Mouse (Mus musculus) megakaryocyte progenitor cell, adult 5-6 weeks (primary cell): Measurements from ENCODE around the gene Cbx4. TPM values are rescaled to one million over a fixed set of nuclear protein-coding genes. Genes with fewer than 3 reads are reported as not detected.

Experiments
- ATAC-seq: replicated peaks from 2 replicates; pipeline ENCODE4 v1.8.0; 2016; ENCODE audit warnings: mild to moderate bottlenecking, moderate TSS enrichment, inconsistent platforms; ENCODE audit not compliant: poor library complexity
- total RNA-seq, 2 experiments: library from RNA; stranded (forward) in 1 of 2; stranded (reverse) in 1 of 2; fragments of 157-497, 149-512 nt in 1 of 2; fragments of 200-1000 nt in 1 of 2; gene quantifications; 2 replicates each; pipeline versions ENCODE4 v1.2.3 to v1.2.4; 2015 to 2017

The Cbx4 gene
- total RNA-seq, 2 experiments from 2014 or later, result 19.9 to 24.8 TPM

DNA sequence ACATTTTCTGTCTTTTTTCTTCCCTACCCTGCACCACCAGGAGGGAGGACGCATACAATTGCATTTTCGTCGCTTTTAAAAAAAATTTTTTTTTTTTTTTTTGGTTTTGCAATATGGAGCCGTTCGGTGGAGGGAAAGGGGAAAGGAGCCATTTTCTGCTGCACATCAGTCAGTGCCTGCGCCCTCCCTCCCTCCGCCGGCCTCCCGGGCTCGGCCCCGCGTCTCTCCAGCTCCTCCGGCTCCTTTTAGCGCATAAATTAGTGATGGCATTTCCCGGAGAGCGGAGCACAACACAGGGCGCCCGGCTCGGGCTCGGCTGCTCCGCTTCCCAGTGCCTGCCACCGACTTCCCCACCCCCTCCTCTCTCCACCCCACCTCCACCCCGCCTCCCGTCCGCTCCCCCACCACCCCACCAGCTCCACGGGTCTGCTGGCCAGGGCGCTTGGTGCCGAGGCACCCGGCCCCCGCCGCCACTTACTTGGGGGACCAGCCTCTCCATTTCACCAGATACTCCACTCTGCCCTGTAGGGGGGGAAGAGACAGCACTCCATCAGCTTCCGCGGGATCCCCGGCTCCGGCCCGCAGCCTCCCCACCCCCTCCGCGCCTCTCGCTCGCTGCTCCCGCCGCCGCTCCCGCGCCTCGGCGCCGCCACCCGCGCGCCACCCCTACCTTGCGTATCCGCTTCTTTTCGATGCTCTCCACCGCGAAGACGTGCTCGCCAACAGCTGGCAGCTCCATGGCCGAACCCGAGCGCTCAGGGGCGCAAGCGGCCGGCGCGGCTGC is 550 bp downstream of the Cbx4 start:
- ATAC-seq, result peak; percentile 2; the same call in 1 of the 2 replicates

DNA sequence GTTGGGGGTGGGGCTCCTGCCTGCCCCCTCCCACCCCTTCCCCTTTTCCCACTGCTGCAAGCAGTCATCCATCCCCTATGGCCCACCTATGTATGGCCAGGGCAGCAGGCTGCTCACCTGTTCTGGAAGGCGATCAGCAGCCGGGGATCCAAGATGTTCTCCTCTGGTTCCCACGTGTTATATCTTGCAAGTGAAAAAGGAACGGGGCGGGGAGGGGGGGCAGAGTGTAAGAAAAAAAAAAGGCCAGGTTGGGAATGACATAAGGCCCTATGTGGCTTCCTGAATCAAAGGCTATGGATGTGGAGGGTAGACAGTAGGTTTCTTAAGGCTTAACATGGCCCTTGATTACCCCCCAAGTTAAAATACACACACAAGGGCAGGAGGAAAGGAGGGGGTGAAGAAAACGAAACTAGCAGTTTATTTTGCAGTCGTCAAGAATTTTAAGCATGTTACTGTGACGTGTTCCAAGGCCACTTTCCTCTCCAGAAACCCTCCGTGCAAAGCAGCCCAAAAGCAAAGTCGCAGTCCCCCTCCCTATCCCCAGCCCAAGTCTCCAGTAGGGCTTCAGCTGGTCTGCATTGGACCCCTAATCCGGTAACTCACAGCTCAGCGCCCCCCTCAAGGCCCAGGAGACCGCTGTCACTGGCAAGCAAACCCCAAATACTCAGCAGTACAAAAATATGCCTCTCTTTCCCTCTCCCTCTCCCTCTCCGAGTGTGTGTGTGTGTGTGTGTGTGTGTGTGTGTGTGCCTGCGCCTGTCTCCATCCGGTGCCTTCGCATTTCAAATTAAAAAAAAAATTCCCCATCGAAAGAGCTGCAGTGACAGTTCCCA is 1.4 kb downstream of the Cbx4 start:
- no peak for ATAC-seq

DNA sequence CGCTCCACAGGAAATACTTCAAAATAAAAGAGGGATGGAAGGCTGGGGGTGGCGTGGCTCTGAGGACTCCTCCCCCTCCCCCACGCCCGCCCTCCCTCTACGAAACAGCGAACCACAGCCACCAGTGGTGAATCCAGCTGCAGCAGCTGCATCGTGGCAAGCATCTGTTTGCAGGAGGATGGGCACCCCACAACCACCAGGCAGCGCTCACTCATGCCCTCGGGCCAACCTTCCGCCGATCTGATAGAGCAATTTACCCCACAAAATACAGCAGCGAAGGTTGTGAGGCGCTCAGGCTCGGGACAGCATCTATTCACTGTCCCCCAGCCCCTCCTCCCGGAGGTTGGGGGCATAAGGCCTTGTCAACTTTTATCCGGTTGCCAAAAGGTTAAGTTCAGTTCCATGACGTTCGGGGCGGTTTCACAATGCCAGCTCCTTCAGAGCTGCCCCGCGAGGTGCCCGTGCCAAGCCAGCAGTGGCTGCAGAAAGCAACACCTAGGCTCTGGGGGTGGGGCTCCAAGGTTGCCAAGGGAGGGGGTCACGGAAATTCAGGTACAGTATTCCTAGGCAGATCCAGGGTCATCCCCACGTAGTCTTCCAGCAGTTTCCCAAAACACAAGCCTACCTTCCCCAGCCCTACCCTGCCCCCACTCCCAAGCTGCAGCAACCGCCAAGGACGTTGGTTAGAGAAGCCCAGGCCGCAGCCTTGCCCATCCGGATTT is 2.1 kb downstream of the Cbx4 start:
- peak; percentile 26 for ATAC-seq

DNA sequence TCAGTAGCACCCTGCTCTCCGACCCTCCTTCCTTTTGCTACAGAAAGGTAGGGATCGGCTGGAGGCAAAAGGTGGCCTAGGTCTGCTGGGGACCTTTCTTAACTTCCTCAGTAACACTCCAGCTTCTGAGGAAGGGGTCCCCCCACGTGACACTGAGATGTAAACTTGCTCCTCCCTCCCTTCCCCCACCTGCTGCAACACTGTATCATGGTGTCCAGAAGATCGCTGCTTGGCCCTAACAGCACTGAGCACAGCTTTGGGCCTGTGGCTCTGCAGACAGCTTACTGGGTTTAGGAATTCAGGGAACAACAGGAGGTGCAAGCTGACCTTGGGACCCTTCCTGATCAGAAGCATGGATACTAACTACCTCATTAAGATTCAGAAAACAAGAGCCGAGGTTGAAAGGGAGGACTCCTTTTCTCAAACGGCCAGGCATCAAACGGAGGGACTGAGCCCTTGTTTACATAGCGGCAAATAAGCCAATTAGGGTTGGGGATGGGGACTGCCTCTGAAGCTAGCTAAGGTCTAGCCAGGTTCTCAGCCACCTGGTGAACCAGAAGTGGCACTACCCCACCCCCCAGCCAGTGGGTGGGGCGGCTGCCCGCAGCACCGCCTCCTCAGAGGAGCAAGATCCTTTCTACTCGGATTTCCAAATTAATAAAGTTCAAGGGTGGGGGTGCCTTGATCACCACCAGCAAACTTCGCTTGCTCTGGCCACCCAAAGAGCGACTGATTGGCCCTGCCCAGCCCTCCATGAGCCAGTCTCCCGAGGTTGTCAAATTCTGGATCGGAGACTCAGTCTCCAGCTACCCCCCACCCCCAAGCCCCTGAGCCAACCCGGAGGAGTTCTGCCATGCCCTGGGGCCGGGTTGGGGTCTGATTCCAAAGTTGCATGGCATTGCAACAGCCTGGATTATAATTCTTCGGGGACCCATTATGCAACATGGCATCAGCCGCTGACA is 3.1 kb downstream of the Cbx4 start:
- ATAC-seq, result no peak

DNA sequence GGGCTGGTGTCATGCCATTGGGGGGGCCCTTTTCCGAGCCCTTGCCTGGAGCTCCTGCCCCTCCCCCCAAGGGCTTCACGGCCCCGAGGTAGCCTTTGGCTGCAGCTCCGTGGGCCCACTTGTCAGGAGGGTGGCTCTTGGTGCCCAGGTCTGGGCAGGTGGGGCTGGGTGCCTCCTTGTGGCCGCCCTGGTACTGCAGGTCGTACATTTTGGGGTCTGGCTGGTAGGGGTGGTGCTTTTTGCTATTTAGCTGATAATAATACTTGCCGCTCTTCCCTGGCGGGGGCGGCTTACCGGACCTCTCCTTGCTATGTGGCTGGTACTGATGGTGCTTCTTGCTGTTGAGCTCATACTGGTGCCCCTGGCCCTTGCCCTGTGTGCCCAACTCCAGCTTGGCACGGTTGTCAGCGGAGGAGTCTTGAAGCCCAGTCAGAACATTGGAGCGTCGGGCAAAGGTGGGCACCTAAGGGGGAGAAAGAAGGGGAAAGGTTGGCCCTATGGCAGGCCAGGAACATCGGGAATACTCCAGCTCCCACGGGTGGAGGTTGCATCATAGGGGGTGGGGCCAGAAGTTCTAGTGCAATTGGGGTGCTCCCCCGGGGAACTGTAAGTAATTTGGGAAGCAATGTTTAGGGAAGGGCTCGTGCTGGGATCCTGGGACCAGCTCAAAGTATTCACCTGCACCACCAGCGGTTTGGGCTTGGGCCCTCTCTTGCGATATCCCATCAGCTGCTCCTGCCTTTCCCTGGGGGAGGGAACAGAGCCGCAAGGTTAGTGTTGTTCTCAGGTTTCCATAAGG is 4.0 kb downstream of the Cbx4 start:
- ATAC-seq, result 0 out of 2 replicates have a peak, but pooled peaks have one; percentile 17

DNA sequence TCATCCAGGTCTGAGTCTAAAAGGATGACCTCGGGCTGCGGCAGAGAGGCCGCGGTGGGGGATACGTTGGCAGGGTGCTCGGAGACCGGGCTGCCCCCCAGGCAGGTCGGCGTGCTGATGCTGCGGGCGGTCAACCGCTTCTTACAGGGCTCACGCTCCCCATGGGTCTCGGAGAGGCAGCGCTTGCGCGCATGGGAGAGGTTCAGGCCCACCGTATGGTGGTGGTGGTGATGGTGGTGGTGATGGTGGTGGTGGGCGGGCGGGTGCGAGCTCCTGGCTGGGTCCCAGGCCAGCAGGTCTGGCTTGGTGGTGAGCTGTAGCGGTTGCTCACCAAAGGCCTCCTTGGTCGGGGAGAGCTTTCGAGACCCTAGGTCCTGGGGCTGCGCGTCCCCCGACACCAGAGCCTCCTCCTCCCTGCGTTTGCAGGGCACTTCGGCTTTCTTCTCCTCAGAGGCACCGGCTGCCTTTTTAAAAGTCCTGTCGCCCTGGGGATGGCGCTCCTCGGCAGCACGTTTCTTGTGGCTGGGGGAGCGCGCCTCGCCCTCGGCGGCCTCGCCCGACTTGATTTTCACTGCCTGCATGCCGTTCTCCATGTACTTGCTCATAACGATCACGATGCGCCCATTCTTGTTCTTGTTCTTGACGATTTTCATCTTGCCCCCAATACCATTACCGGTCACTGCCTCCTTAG is 4.7 kb downstream of the Cbx4 start:
- ATAC-seq, result no peak

DNA sequence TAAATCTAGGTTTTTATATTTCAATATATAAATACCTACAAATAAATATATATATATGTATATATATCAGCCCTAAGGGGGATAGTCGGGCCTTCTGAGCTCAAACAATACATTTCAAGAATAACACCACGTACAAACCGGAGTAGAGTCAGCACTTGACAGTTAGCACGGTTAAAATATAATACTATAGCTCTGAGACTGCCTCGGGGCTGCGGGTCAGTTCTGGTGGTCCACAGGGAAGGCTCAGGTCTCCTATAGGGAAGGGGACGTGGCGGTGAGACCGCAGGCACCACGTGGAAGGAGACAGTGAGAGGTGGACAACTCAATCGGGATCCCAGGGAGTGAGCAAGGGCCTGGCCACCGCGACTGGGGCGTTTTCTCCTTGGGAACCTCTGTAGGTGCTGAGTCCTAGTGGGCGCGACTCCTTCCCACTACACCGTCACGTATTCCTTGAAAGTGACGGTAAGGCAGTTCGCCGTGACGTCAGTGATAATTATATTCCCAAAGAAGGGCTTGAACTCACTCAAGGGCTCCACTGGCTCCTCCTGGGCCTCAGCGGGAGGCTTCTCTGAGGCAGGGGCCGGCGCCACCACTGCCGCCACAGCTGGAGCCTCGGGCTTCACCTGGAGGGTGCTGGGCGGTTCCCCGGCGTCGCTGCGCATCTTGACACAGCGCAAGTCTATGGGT is 5.4 kb downstream of the Cbx4 start:
- ATAC-seq, result no peak

DNA sequence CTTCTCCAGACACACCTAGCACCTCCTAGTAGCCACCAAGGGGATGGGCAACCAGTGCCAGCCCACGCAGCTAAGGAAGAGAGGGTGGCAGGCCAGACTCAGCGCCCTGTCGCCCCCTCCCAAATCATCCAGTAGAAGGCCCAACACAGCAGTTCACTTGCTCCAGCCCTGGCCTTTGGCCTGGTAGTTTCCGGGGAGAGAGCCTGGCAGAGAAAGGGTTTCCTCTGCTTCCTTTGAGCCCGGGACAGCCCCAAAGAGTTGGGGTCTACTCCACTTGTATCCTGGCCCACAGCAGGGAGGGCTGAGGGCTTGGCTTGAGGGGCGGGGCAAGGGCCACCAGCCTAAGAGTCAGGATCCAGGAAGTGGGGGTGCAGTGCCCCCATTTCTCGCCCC is 6.6 kb downstream of the Cbx4 start:
- no peak for ATAC-seq

DNA sequence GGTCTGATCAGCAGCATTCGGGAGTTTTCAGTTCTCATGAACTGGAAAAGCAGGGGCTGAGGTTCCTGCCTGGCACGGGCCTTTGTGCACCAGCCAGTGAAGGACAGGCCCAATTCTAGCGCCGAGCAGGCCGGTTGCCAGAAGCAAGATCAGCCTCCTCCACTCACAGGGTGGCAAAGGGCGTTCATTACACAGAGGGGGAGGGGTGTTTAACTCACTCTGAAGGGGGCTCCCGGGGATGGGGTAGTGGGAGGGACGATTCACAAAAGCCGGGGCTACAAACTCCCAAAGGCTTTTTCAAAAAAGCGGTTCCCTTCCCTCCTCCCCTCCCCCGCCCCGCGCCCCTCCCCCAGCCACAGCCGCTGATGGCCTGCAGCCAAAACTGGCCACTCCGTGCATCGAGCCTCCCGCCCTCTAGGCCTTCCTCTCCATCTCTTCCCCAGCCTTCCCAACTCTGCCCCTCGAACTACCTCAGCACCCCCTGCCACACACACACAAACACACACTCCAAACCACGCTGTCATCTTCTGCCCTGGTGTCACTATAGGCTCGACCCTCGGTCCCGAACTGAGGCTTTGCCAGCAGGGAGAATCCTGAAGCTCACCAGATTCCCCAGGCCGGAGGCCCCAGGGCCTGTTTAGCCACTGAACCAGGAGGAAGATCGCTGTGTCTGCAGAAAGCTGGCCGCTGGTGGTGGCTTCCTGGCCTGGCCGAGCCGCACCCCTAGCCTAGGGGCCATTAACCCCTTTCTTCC is 7.2 kb downstream of the Cbx4 start:
- no peak for ATAC-seq

DNA sequence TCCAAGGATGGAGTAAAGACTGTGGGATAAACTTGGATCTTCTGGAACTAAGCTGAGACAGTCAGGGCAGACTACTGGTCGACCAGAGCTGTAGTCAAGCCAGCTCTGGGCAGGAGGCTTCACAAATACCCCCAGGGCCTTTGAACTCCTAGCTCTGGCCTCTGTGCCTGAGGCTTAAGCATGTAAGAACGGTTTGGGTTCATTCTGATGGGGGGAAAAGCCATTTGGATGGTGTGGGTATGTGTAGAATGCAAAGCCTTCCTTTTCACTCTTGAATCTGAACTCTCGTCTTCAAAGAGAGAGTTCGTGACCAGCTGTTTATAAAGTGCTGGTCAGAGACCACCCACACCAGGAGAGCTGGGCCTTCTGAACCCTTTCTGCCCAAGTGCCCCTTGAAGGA is 8.3 kb downstream of the Cbx4 start:
- ATAC-seq, result no peak

DNA sequence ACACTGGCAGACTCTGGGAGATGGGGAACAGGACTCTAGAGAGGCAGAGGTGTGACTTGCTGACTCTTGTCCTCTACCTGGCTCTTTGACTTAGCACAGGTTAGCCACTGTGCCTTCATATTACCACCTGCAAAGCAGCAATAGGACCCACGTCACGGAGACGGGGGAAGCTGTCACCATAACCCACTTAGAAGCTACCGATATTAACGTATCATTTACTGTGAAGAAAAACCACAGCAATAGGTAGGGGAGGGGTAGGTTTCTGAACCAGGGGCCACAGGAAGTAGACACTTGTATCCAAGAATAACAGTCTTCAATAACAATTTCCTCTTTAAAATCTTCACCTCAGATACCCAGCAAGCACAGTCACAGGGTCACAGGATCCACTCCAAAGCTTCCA is 10.2 kb downstream of the Cbx4 start:
- peak; percentile 26; the same call in 1 of the 2 replicates for ATAC-seq

DNA sequence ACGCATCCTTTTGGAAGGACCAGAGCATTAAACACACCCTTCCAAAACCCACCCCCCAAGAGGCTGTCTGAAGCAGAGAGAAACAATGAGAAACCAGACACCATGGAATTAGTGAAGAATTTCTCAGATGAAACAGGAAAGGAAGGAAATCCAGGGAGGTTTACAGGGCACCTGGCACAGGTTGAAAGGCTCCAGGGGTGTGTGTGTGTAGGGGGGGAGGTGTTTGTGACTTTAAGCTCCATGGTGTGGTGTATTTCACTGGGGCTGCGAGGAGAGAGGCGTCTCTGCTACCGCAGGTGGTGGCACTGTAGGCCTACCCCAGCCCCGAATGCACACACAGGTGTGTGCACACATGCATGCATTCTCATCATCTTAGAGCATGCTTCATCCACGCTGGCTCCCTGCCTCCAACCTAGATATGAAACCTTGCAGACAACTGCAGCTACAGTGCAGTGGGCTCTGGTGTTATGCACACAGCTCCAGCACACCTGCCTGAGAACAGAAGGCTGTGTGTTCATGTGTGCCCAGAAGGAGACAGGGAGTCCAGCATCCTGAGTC is 12.1 kb downstream of the Cbx4 start:
- no peak for ATAC-seq

DNA sequence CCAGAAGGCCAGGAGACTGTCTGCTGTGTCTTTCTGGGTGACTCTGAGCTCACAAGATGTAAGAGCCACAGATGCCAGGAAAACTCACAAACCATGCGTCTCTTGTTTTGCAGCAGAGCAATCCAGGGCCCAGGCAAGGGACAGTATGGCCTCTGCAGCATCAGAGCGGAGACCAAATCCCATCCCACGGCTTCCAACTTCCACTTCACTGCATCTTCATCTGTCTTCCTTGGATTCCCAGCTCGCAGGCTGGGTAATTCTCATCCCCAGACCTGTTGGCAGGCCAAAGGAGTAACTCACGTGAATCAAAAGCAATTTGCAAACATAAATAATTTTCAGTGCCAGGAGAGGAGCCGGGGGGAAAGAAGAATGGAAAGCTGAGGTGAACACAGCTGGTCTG is 13.0 kb downstream of the Cbx4 start:
- no peak for ATAC-seq

DNA sequence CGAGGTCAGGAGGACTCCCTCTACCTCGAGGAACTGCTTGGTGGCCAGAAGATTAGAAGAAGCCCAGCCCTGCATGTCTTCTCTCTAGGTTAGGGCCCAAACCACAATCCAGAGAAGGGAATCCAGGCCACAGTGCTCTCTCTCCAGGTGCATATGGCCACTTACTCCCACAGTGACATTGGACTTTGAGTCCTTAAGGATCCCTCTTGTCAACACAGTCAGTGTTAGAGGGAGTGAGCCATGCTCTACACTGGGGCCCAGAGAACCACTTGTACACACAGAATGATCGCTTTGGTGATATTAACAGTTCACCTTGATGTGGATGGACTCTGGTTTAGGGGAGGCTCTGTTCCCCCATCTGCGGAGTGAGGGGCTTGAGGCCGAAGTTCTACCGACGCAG is 13.8 kb downstream of the Cbx4 start:
- ATAC-seq, result no peak

DNA sequence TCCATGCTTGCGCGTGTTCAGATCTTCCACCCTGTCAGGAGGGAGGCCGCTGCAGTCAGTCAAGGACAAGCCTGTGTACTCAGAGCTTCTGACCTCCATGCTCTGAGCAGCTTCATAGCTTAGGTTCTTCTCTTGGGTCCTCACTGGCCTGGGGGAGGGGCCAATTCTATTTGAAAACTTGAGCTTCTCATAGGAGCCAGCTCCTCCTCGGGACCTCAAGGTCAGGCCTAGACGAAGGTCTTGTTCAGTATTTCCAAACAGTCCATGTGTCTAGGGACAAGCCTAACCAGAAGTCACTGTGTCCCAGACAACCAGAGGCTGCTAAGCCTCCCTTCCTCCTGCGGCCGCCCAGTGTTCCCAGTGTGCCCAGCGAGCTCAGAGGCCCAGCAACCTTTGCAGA is 19.2 kb downstream of the Cbx4 start:
- no peak for ATAC-seq

DNA sequence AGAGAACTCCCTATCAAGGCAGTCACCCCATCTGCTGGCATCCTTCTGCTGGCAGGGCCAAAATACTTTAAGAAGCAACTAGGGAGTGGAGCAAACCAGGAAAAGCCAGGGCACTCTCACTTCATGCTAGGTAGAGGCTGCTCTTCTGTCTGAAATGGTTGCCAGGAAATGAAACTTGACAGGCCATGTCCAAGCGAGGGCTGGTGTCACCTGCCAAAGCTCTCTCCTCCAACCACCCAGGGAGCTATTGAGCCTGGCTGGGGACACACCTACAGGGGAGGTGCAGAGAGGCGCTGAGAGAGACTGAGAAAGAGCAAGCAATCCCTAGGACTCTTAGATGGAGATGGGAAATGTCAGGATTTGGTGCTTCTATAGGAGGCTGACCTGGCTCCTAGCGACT is 26.8 kb downstream of the Cbx4 start:
- ATAC-seq, result no peak
